Mouse (Mus musculus) embryonic stem cell, embryonic (primary cell): ENCODE data around the gene Dhfr.

Experiments
- CTCF ChIA-PET, 4 experiments: fragments of 300-600 bp in 2 of 4; fragments of 350-600 bp in 2 of 4; sonication (Branson Sonifier 250); formaldehyde crosslinking; loops; one replicate each; lab custom pipeline; 2022; ENCODE audit warnings: inconsistent platforms in 2 of 4; lab: Charles Lee
- POLR2A ChIA-PET, 4 experiments: fragments of 300-600 bp in 2 of 4; fragments of 350-600 bp in 2 of 4; sonication (Branson Sonifier 250); formaldehyde crosslinking; loops; one replicate each; lab custom pipeline; 2022; ENCODE audit warnings: antibody characterized with exemption in 4 of 4, inconsistent platforms in 1 of 4; lab: Charles Lee

Gene Dhfr

DNA sequence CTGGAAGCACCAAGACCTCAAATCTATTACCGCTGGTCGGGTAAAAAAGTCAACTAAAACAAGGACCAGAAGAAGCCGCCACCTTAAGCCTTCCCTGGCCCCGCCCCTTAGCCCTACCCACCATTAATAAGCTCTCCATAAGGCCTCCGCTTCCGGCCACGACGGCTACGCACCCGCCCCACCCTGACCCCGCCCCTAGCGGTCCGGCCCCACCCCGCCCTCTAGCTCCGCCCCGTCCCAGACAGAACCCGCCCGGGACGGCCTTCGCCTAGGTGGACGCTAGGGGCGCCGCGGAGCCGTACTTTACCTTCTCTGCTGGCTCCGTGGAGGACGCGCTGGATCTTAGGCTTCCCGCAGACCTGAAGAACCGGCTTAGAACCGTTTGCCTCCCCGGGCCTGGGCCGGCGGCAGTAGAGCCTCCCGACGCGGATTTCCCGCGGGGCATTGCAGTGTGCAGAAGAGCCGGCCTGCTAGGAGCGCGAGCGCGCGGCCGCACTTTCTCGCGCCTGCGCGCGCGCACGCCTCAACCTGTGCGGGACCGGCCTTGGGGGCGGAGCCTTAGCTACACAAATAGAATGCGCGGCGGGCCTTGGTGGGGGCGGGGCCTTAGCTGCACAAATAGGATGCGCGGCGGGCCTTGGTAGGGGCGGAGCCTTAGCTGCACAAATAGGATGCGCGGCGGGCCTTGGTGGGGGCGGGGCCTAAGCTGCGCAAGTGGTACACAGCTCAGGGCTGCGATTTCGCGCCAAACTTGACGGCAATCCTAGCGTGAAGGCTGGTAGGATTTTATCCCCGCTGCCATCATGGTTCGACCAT lies at the start of gene Dhfr, which contains the start of gene Msh3:
Gene Dhfr, plus strand, starts transcription at position 271 of the 816 bp plus-strand sequence.
Gene Msh3, minus strand, starts transcription at position 548 of the 816 bp plus-strand sequence.
- ChIA-PET POLR2A (interaction anchor here (0.6 to 10.1 kb wide), 112 partner anchors 7 to 1431 kb away, joined by 3 to 161 read pairs (median 4); partner anchors contain the start of genes Zfyve16 (in 4 of the 4), Ankrd34b (in 3 of the 4), Serinc5 (in 3 of the 4) and Mtx3 (in 2 of the 4)), CTCF (interaction anchor here (0.5 to 1.8 kb wide), 28 partner anchors 9 to 949 kb away, joined by 3 to 12 read pairs (median 3); partner anchors contain the start of genes Ankrd34b (in 1 of the 4) and Zfyve16 (in 1 of the 4))

DNA sequence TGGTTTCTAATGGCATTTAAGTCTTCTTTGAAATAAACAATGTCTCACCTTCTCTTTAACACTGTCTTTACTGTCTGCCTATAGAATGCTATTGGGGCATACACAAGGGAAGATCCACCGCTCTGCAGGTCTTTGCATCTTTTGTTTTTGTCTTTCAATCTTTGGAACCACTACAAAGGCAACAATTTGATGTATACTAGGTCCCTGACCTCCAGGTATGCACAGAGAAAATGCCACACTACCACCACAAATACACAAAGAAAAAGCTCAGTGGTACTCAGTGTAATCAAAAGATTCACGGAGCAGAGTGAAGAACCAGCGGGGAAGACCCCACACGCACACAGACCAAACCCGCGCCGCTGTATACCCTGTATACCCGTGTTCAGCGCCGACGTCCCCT lies 48.8 kb upstream of the Dhfr start, which contains the start of gene Gm20379:
Gene Gm20379, plus strand, starts transcription at position 301 of the 400 bp plus-strand sequence.
- ChIA-PET POLR2A (interaction anchor here in 1 of 4 experiments (1.5 kb wide), 1 partner anchor 49 kb away, joined by 4 read pairs; the partner anchor contains the start of genes Dhfr and Msh3), CTCF (no interaction called here)

DNA sequence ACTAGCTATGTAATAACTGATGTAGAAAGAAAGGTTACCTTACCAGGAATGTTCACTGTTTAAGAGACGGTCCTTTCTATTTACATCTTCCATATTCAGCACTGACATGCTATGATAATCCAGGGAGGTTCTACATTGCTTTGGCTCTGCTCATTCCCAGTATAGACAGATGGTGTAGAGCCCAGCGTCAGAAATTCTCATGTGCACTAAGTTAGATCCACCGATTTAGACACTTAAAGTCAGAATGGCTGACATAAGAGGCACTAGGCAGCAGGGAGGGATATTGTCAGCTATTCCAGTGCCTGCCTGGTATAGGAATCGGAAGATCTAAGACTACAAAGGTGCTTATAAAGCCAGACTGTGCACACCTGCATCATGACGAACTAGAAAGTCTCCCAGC lies 39.9 kb upstream of the Dhfr start:
- POLR2A ChIA-PET: interaction anchor here in 1 of 4 experiments (1.2 kb wide), 1 partner anchor 11 kb away, joined by 4 read pairs; no protein-coding TSS in a partner anchor
- CTCF ChIA-PET: no interaction called here

DNA sequence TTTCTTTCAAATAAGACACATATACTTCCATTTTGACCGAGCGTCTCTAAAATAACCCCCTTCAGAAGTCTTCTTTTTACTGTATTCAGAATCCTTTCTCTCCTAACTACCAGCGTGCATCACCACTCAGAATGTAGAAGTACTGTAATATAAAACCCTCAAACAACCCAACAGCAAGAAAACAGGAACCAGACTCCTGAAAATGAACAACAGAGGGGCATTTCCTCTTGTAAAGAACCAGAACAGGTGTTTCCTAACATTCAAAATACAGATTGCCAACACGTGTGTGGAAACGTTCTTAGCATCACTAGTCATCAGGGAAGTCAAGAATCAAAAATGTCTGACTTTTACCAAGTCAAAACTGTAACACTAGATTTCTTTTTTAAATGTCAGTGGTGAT lies 33.8 kb upstream of the Dhfr start:
- ChIA-PET CTCF (no interaction called here), POLR2A (no interaction called here)

DNA sequence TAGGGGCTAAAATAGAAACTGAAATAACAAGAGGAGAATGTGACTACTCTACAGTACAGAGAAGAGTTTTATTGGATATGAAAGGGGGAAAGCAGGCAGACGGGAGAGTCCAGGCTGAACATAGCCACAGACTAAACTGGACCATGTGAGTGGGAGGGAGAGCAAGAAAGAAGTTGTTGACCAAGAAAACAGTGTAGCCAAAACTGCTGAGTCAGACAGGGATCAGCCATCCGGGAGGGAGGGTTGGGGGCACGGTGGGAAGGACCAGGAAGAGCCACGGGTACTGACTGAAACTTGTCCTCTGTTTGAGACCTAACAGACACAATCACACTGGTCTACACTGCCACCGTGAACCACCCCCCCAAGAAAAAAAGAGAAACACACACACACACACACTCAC lies 28.5 kb upstream of the Dhfr start:
- POLR2A ChIA-PET: interaction anchor here in 2 of 4 experiments (0.6 to 1.5 kb wide), 4 partner anchors 11 to 191 kb away, joined by 3 to 6 read pairs (median 4); partner anchors contain the start of genes Dhfr (in 2 of the 2) and Msh3 (in 2 of the 2)
- CTCF ChIA-PET: interaction anchor here in 2 of 4 experiments (0.6 to 1.4 kb wide), 2 partner anchors 29 to 999 kb away, joined by 3 read pairs; partner anchors contain the start of genes Dhfr (in 1 of the 2) and Msh3 (in 1 of the 2)

DNA sequence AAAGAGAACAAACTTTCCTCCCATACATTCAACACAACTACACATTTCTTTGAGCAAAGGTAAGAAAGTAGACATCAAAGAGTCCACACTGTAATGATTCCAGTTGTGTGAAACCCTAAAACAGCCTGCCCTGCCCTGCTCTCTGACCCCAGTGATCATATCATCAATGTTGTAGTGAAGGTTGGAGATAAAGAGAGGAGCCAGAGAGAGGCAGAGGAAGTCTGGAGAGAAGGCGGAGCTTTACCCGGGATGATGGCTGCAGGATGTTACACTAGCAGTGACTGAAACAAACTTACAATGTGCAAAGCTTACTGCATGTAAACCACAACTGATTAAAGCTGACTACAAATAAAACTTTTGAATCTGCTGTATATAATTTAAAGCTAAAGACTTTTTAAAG lies 26.5 kb upstream of the Dhfr start:
- ChIA-PET POLR2A (interaction anchor here in 2 of 4 experiments (2.3 to 2.7 kb wide), 2 partner anchors 26 to 27 kb away, joined by 7 to 13 read pairs; partner anchors contain the start of genes Dhfr (in 2 of the 2) and Msh3 (in 2 of the 2)), CTCF (no interaction called here)

DNA sequence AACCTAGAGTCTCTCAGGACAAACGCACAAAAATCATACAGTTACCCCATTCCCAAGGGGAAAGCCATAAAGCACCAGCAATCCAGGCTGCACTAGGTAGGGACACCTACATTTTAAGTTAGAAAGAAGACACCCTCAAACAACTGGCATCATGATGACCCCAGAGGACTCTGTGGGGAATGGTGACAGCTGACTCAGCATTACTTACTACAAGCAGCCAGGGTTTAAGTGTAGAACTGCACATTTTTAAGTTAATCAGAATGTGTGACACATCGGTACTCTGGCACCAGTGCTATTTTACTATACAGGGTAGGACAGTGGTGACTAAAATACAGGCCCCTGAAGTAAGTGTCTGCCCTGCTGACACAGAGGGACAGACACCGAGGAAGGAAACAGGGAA lies 23.9 kb upstream of the Dhfr start:
- ChIA-PET POLR2A (interaction anchor here in 2 of 4 experiments (1.0 to 1.3 kb wide), 2 partner anchors 24 to 31 kb away, joined by 3 to 5 read pairs; partner anchors contain the start of genes Dhfr (in 1 of the 2) and Msh3 (in 1 of the 2)), CTCF (interaction anchor here in 1 of 4 experiments (0.6 kb wide), 1 partner anchor 52 kb away, joined by 5 read pairs; no protein-coding TSS in a partner anchor)

DNA sequence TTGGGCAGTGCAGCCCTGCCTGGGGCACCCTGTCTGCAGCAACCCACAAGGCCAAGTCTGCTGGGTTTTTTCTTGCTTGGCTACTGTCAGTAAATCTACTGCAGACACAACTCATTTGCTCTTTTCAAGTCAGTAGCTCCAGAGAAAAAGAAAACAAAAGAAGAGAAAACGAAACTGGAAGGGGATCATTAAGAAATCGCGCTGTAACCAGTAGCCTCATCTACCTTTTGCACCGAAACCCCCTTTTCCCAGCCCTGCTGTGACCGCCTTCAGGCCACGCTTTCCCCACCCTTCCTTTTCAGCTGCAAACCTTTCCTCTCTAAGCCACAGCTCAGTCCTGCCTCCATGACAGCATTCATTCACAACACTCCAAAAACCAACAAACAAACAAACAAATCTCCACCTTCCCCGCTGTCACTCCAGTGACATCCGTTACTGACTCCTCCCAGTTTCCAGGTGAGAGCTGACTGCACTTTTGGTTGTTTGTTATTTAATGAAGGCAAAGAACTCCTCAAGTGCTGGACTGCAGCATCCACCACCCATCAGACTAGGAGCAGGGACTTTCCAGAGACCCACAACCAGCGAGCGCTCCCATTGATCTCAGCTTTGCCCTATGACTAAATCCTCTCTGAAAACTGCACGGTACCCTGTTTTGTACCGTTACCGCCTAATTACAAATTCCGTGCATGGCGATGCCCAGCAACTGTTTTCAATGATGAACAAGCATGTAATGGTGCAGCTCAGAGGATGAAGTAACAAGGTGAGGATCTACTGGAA lies 22.2 kb upstream of the Dhfr start:
- POLR2A ChIA-PET: interaction anchor here (0.8 to 4.6 kb wide), 10 partner anchors 10 to 44 kb away, joined by 3 to 46 read pairs (median 4); partner anchors contain the start of genes Dhfr (in 4 of the 4) and Msh3 (in 4 of the 4)
- CTCF ChIA-PET: interaction anchor here in 3 of 4 experiments (0.6 to 1.7 kb wide), 3 partner anchors 22 to 70 kb away, joined by 3 to 4 read pairs (median 3); partner anchors contain the start of gene Dhfr (in 1 of the 3)

DNA sequence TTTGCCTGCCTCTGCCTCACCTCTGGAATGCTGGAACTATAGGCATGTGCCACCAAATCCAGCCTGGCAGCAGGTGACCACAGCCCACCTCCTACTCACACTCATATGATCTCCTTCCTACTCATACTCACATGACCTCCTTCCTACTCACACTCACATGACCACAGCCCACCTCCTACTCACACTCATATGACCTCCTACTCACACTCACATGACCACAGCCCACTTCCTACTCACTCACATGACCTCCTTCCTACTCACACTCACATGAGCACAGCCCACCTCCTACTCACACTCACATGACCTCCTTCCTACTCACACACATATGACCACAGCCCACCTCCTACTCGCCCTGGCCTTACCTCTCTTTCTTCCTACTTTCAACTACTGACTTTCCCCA lies 17.7 kb upstream of the Dhfr start:
- ChIA-PET POLR2A (interaction anchor here in 3 of 4 experiments (1.0 to 4.4 kb wide), 2 partner anchors 18 kb away, joined by 3 to 26 read pairs (median 4); partner anchors contain the start of genes Dhfr (in 3 of the 3) and Msh3 (in 3 of the 3)), CTCF (no interaction called here)

DNA sequence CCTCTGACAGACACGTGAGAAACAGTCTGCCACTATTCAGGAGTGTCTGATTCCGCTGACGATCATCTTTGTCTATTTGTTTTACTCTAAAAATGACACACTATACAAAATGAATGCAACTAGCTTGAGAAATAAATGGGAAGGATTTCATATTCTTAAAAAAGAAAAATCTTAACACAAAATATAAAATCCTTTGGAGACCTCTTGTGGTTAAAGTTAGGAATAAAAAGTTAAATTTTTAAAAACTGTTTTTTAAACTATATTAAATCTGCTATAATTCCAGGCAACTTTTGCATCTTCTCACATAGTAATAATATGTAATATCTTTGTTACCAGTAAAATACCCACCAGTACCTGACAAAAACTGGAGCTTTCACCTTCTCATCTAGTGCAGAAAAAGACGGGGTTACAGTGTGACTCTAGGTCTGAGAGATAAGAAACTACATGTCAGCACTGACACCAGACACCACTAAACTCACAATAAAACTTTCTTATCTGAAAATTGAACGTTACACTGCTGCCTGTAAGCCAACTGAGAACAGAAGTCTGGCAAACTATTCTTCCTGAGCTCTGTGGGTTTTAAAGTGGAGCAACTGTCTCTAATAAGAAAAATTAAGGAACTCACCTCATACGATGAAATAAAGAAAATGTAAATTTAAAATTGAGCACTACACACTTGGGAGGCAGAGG lies 16.6 kb upstream of the Dhfr start:
- ChIA-PET POLR2A (interaction anchor here in 2 of 4 experiments (1.1 to 4.4 kb wide), 3 partner anchors 14 to 17 kb away, joined by 3 to 26 read pairs (median 15); partner anchors contain the start of genes Dhfr (in 2 of the 2) and Msh3 (in 2 of the 2)), CTCF (interaction anchor here in 1 of 4 experiments (1.6 kb wide), 1 partner anchor 17 kb away, joined by 5 read pairs; the partner anchor contains the start of genes Dhfr and Msh3)

DNA sequence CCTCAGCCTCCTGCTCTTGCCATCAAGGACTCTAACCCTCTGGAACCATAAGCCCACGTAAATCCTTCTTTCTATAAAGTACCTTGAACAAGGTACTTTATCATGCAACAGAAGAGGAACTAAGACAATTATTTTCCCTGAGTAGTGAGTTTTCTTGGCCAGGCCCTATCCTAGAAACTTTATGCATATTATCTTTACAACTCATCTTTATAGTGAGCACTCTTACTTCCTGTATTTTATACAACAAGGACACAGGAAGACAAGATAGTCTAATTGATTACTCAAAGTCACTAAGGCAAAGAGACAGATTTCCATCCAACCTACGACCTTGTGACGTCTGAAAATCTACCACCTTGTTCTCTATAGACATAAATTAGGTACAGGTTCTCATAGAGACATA lies 14.7 kb upstream of the Dhfr start:
- CTCF ChIA-PET: interaction anchor here in 1 of 4 experiments (2.2 kb wide), 1 partner anchor 15 kb away, joined by 5 read pairs; the partner anchor contains the start of genes Dhfr and Msh3
- POLR2A ChIA-PET: interaction anchor here in 2 of 4 experiments (2.6 to 4.4 kb wide), 2 partner anchors 15 kb away, joined by 15 to 26 read pairs; partner anchors contain the start of genes Dhfr (in 2 of the 2) and Msh3 (in 2 of the 2)

DNA sequence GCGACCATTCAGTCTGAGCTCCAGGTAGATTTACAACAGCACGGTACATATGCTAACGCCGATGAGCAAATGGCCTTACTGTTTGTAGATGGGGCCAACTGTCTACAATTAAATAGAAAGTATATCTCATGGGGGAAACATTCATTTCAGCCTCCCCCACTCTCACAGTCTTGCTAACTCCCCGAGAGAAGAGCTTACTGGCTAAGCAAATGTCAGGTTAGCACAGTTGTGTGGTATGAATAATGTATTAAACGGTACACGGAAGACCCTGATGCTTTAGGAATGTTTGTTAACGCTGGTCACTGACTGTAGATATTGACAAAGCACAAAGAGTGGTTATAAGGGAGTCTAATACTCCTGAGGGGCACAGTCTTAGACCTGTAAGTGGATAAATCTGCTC lies 10.5 kb upstream of the Dhfr start:
- CTCF ChIA-PET: no interaction called here
- POLR2A ChIA-PET: interaction anchor here in 2 of 4 experiments (1.2 to 3.5 kb wide), 3 partner anchors 10 to 13 kb away, joined by 5 to 20 read pairs (median 10); partner anchors contain the start of genes Dhfr (in 2 of the 2) and Msh3 (in 2 of the 2)

DNA sequence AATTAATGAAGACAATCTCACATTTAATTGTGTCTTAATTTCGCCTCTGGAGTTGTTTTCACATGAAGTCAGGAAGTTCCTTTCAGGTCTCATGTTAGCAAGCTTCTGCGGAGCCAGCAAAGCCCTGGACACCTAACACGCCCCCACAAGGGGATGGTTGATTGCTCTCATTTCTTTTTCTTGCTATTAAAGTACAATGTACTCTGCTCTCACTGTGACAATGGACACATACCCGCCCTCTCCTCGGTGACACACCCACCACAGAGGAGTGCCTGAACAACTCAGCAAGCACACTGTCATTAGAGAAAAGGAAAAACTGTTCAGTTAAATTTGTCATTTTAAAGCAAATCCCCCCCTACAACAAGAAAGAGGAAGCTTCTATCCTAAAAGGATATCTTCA lies 8.2 kb upstream of the Dhfr start:
- POLR2A ChIA-PET: interaction anchor here in 2 of 4 experiments (1.4 to 2.3 kb wide), 3 partner anchors 8 to 10 kb away, joined by 7 to 10 read pairs (median 10); partner anchors contain the start of genes Dhfr (in 2 of the 2) and Msh3 (in 2 of the 2)
- CTCF ChIA-PET: no interaction called here

DNA sequence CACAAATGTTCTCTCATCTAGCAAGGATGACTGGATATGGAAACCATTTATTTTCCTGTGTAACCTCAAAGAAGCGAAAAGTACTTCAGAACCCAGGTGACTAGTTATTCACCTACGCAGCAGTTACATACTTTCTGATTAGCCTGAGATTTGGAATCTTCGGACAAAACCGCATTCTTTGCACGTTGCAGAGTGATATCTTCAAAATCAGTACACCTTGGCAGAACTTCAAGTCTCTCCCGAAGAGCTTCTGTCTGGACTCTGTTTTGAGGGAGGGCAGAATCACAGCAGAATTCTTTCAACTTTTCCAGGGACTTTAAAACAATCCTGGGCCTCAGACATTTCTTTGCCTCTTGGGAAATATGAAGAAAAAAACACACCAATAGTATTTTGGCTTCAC lies 3.4 kb upstream of the Dhfr start:
- CTCF ChIA-PET: no interaction called here
- POLR2A ChIA-PET: interaction anchor here in 2 of 4 experiments (0.6 to 1.7 kb wide), 4 partner anchors 10 to 95 kb away, joined by 3 to 5 read pairs (median 4); no protein-coding TSS in a partner anchor

DNA sequence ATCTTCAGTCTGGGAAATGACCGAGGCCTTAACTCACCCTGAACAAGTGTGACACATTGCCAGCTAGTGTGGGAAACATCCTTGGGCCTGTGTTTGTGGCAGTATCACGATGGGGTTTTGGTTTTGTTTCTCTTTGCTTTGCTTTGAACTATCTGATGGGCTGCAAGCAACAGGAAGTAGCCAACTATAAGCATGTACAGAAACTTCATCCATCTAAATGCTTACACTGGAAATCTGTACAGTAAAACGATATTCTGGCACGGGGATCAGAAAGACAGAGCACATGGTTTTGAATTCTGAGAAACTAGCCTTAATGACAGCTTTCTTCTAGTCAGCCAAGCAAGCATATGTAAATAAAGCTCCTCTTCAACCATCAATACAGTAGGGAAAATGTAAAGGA lies 570 bp upstream of the Dhfr start:
- ChIA-PET CTCF (interaction anchor here in 3 of 4 experiments (0.6 to 1.8 kb wide), 18 partner anchors 10 to 949 kb away, joined by 3 to 12 read pairs (median 4); partner anchors contain the start of gene Ankrd34b (in 1 of the 3)), POLR2A (interaction anchor here (0.6 to 10.1 kb wide), 82 partner anchors 8 to 1430 kb away, joined by 3 to 161 read pairs (median 5); partner anchors contain the start of genes Serinc5 (in 3 of the 4), Zfyve16 (in 3 of the 4), Ankrd34b (in 2 of the 4) and Fam151b (in 1 of the 4))

DNA sequence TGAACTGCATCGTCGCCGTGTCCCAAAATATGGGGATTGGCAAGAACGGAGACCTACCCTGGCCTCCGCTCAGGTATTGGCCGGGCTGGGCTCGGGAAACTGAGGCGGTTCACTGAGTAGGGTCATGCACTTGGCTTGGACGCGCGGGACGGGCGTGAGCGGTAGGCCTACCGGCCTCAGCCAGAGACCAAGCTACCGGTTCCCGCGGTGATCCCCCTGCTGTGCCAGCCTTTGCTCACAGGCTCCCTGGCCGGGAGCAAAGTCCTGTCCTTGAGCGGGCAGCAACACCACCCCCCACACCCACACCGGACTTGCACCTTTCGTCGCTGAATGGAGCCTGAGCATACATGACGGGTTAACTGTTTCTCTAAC lies 732 bp downstream of the Dhfr start:
- CTCF ChIA-PET: interaction anchor here (0.5 to 1.8 kb wide), 18 partner anchors 9 to 948 kb away, joined by 3 to 12 read pairs (median 4); partner anchors contain the start of gene Zfyve16 (in 1 of the 4)

More for the DNA sequence above, 732 bp downstream of the Dhfr start:
- POLR2A ChIA-PET: interaction anchor here (0.7 to 10.1 kb wide), 91 partner anchors 8 to 1432 kb away, joined by 3 to 161 read pairs (median 5); partner anchors contain the start of genes Serinc5 (in 3 of the 4), Zfyve16 (in 3 of the 4), Ankrd34b (in 2 of the 4) and Mtx3 (in 2 of the 4)
